Mouse (Mus musculus) limb, embryonic 13.5 days (tissue): ENCODE data around the gene 3100002H09Rik. TPM values are rescaled to one million over a fixed set of nuclear protein-coding genes. Genes with fewer than 3 reads are reported as not detected.
A peak's percentile ranks its signal among the peaks of the same experiment; 100 is the strongest.

Experiments used
- ATAC-seq: fragments of 200-750 bp; cut with Nextera tagmentation; 2 replicates; pipeline ENCODE4 v1.8.0; 2017; ENCODE audit warnings: low read depth, moderate number of reproducible peaks, moderate TSS enrichment; ENCODE audit not compliant: low FRiP score
- H3K27ac ChIP-seq: fragments of 300-500 bp; sonication (generic); 2 replicates; pipeline ENCODE4 v1.5.1; 2015; ENCODE audit warnings: inconsistent platforms, mild to moderate bottlenecking, moderate library complexity
- H3K27me3 ChIP-seq: fragments of 300-500 bp; sonication (generic); 2 replicates; pipeline ENCODE4 v1.6.1; 2015; ENCODE audit warnings: mild to moderate bottlenecking, inconsistent platforms
- H3K36me3 ChIP-seq: fragments of 300-500 bp; sonication (generic); 2 replicates; pipeline ENCODE4 v1.6.1; 2015; ENCODE audit warnings: inconsistent platforms, mild to moderate bottlenecking, moderate library complexity
- H3K4me1 ChIP-seq: fragments of 300-500 bp; sonication (generic); 2 replicates; pipeline ENCODE4 v1.6.1; 2015; ENCODE audit warnings: inconsistent platforms
- H3K4me2 ChIP-seq: fragments of 300-500 bp; sonication (generic); replicated peaks from 2 replicates; pipeline ENCODE4 v1.6.1; 2015; ENCODE audit warnings: inconsistent platforms, mild to moderate bottlenecking, moderate library complexity
- H3K4me3 ChIP-seq: fragments of 300-500 bp; sonication (generic); 2 replicates; pipeline ENCODE4 v1.5.1; 2015; ENCODE audit warnings: moderate library complexity, mild to moderate bottlenecking, inconsistent platforms
- H3K9ac ChIP-seq: fragments of 300-500 bp; sonication (generic); 2 replicates; pipeline ENCODE4 v1.6.1; 2015; ENCODE audit warnings: mild to moderate bottlenecking, inconsistent platforms
- H3K9me3 ChIP-seq: fragments of 300-500 bp; sonication (generic); 2 replicates; pipeline ENCODE4 v1.6.1; 2016; ENCODE audit warnings: inconsistent platforms
- WGBS: fragments of 180-500 bp; shearing (Covaris S2); methylation state at CpG from one replicate; pipeline ENCODE4 v1.1.7; 2015; 5-methylcytosine and 5-hydroxymethylcytosine counted together
- polyA plus RNA-seq: library from polyadenylated mRNA; unstranded; fragments of >200 nt; fragmentation: Nextera tagmentation; extraction: Ambion mirVana; gene quantifications from 2 replicates; pipeline ENCODE4 v1.2.1, GENCODE M21; 2015

Gene 3100002H09Rik
- polyA plus RNA-seq, 1 experiment from 2014 or later = 0.23 TPM

DNA sequence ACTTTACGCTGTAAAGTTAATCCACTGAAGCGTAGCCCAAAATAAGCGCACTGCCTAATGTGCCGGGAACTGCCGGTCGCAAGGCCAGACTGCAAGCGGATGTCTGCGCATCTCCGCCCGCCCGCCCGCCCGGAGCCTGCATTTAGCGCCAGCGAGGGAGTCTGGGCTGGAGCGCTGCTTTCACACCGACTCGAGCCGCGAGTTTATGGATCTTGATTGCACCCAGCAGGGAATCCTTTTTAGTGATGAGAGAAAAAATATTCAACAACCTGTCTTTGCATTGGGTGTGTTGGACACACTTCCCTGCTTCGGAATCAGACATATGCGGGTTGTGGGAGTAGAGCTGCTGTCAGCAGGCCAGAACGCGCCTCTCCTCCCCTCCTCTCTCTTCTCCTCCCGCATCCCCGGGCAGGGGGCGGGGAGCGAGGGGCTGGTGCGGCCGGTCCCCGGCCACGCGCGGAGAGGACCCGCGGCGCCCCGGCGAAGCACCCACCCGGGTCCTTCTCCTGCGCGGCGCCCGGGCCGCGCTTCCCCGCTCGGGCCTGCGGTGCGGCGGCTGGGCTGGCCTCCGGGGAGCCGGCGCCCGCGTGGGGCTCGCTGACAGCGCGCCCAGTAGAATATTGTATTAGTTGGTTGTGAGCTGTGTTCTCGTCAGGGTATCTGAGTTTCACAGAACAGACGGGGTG is 35.2 kb downstream of the 3100002H09Rik start:
- Histone ChIP-seq H3K27ac (no peak overlapping the region), H3K4me3 (peak overlapping the region; percentile 50), H3K27me3 (peaks cover 76% of the 10 kb centered on the region), H3K9me3 (no peaks in the 10 kb centered on the region), H3K4me2 (peak overlapping the region; percentile 87), H3K9ac (peak overlapping the region; percentile 64), H3K4me1 (peaks cover 24% of the 10 kb centered on the region), H3K36me3 (no peaks in the 10 kb centered on the region)
- ATAC-seq = 0 out of 2 replicates have a peak, but pooled peaks have one; percentile 26
- WGBS = under 1% methylated on average over 61 of the region's 61 CpGs

DNA sequence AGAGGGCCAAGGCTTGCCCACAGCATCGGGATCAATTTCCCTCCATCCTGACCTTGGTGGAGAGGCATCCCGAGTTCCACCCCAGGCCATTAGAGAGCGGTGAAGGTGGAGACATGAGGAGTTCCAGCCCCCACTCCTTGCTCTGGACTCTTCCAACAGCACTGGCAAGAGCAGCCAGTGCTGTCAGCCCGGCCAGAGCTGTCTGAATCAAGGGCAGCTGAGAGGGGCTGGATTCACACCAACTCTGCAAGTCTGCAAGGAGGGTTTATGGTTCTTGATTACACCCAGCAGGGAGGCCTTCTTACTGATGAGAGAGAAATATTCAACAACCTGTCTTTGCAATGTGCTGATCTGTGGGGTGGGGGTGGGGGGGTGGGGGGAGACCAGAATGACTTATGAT is 37.0 kb downstream of the 3100002H09Rik start:
- peaks cover 34% of the 10 kb centered on the region for H3K4me1 ChIP-seq

DNA sequence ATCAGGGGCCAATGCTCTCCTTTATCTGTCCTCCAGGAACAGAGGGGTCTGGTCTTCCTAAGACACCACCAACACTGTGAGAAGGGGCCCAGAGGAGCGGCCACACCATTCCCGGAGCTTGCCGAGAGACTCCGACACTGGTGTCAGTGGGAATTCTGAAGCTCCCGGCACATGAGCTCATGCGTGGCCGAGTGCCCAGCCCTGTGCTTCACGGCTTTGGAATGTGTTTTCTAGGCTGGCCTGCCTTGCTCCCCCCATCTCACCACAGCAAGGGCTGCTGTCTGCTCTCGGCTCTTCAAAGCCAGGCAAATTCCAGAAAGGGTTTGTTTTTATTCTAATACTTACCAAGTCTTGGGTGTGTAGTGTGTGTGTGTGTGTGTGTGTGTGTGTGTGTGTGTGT is 39.6 kb downstream of the 3100002H09Rik start:
- peaks cover 73% of the 10 kb centered on the region for H3K27me3 ChIP-seq
- no peak overlapping the region for H3K9ac ChIP-seq
- 71% methylated on average over 9 of the region's 9 CpGs for WGBS
- peaks cover 32% of the 10 kb centered on the region for H3K4me1 ChIP-seq
- H3K4me2 ChIP-seq = 0 out of 2 replicates have a peak overlapping the region, but pooled peaks have one; percentile 11
- peak; percentile 78; the same call in 1 of the 2 replicates for ATAC-seq
- H3K9me3 ChIP-seq = no peaks in the 10 kb centered on the region
- no peaks in the 10 kb centered on the region for H3K36me3 ChIP-seq
- H3K4me3 ChIP-seq = no peak overlapping the region
- H3K27ac ChIP-seq = no peak overlapping the region

More for the DNA sequence above, 37.0 kb downstream of the 3100002H09Rik start:
- no peak for ATAC-seq
- no peak overlapping the region for H3K4me2 ChIP-seq
- H3K27ac ChIP-seq = no peak overlapping the region
- peaks cover 88% of the 10 kb centered on the region for H3K27me3 ChIP-seq
- H3K9ac ChIP-seq = no peak overlapping the region
- WGBS = 22% methylated on average over 4 of the region's 4 CpGs
- no peak overlapping the region for H3K4me3 ChIP-seq
- no peaks in the 10 kb centered on the region for H3K9me3 ChIP-seq
- no peaks in the 10 kb centered on the region for H3K36me3 ChIP-seq

DNA sequence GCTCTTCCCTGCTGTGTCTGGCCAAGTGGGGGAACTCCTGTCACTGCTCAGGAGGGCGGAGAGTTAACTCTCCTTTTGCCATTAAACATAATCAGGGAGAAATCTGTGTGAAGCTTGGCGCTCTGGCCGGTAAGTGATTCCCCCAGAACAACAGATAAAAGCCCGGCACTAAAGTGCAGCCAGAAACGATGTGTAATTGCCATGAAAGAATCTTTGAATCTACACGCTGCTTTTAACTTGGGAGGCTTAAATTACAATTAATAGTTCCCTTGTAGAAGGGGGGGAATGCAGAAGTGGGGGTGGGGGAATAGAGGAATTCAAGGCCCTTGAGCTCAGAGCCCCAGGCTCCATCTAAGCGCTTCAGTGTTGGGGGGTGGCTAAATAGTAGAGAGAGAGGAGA is 40.9 kb downstream of the 3100002H09Rik start:
- peaks cover 19% of the 10 kb centered on the region for H3K4me1 ChIP-seq
- no peak overlapping the region for H3K9ac ChIP-seq
- no peaks in the 10 kb centered on the region for H3K36me3 ChIP-seq
- H3K9me3 ChIP-seq = no peaks in the 10 kb centered on the region
- H3K27me3 ChIP-seq = peaks cover 62% of the 10 kb centered on the region
- ATAC-seq = no peak
- H3K4me2 ChIP-seq = no peak overlapping the region
- H3K27ac ChIP-seq = no peak overlapping the region
- H3K4me3 ChIP-seq = no peak overlapping the region
- WGBS = 15% methylated on average over 7 of the region's 7 CpGs

DNA sequence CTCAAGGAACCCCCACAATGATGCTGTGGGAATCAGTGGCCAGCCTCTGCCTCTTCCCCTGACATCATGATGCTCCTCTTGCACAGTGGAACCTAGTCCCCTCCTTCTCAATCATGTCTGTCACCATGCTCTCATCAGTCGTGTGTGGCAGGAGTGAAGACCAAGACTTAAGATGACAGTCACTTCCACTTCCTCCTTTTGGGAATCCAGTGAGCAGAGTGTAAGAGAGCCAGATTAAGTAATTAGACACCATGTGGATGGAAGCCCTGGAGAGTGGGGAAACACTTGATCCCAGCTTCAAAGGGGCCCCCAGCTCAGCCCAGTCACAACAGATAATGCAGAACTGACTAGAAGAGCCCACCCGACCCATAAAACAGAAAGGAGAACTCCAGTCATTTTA is 47.2 kb downstream of the 3100002H09Rik start:
- H3K4me1 ChIP-seq = no peaks in the 10 kb centered on the region
- no peaks in the 10 kb centered on the region for H3K9me3 ChIP-seq
- no peak overlapping the region for H3K4me2 ChIP-seq
- no peaks in the 10 kb centered on the region for H3K36me3 ChIP-seq
- no peak for ATAC-seq
- no peak overlapping the region for H3K9ac ChIP-seq
- H3K27me3 ChIP-seq = peaks cover 33% of the 10 kb centered on the region
- H3K27ac ChIP-seq = no peak overlapping the region
- 52% methylated on average over 2 of the region's 2 CpGs for whole genome bisulfite sequencing
- no peak overlapping the region for H3K4me3 ChIP-seq

DNA sequence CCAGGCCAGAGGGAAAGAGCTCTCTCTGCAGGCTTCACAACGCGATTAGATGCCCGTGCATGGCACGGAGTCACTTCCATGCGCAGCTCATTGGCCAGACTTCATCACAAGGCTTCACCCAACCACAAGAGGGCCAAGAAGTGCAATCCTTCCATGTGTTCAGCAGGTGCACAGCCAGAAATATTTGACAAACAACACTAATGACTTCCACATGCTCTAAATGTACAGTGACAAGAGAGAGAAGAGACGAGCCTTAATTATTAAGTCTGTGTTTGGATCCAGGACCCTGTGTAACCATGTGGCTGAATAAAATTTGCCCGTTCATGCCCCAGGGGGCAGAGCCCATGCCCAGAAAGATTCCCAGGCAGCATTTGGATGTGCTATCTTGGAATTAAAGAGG is 47.9 kb downstream of the 3100002H09Rik start:
- 46% methylated on average over 7 of the region's 7 CpGs for WGBS
- no peak overlapping the region for H3K27ac ChIP-seq
- H3K9ac ChIP-seq = no peak overlapping the region
- H3K4me1 ChIP-seq = no peaks in the 10 kb centered on the region
- no peaks in the 10 kb centered on the region for H3K36me3 ChIP-seq
- no peak overlapping the region for H3K4me2 ChIP-seq
- no peaks in the 10 kb centered on the region for H3K9me3 ChIP-seq
- peaks cover 28% of the 10 kb centered on the region; the same call in 1 of the 2 replicates for H3K27me3 ChIP-seq
- no peak for ATAC-seq
- H3K4me3 ChIP-seq = no peak overlapping the region

Other genes with a start within 250 kb of the 3100002H09Rik start
- gene Pou3f1, start 46.0 kb upstream of the 3100002H09Rik start, polyA plus RNA-seq = 0.75 and 0.99 TPM in 2 replicates
- 84.4 and 87.9 TPM in 2 replicates for gene Utp11, start 82.8 kb upstream of the 3100002H09Rik start, polyA plus RNA-seq
- 19.9 and 23.8 TPM in 2 replicates for gene Fhl3, start 89.9 kb upstream of the 3100002H09Rik start, polyA plus RNA-seq
- gene Sf3a3, start 104.0 kb upstream of the 3100002H09Rik start, polyA plus RNA-seq = 180 and 188 TPM in 2 replicates
- gene Inpp5b, start 131.0 kb upstream of the 3100002H09Rik start, polyA plus RNA-seq = 24.6 and 25.2 TPM in 2 replicates
- 12.1 and 14.0 TPM in 2 replicates for gene Mtf1, start 191.3 kb upstream of the 3100002H09Rik start, polyA plus RNA-seq
- gene Yrdc, start 239.9 kb upstream of the 3100002H09Rik start, polyA plus RNA-seq = 32.1 and 37.1 TPM in 2 replicates
- 55.0 and 56.9 TPM in 2 replicates for gene 1110065P20Rik, start 240.4 kb upstream of the 3100002H09Rik start, polyA plus RNA-seq